Mouse (Mus musculus): ENCODE data around the gene Bcas1.
A peak's percentile ranks its signal among the peaks of the same experiment; 100 is the strongest.
"Not testable (repeated sequence)": the region's sequence is repeated elsewhere in the genome, so short reads cannot be mapped to it uniquely, and the experiment has no call there.

The Bcas1 gene

DNA sequence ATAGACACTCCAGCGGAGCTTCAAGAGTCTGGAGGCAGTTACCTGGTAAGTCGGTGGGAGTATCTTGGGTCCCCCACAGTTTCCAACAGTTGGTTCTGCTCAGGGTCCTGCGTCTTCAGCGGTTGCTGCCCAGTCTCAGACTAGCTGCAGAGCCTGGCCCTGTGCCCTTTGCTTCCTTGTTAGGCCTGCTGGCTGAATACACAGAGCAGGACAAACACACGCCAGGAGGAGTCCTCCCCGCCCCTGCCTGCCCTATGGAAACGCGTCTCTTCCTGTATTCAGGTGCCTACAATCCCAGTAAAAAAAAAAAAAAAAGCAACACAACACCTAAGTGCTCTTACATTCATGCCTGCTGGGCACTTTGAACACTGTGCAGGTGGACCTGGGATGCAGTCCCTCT lies at the start of gene Bcas1:
TSS of gene Bcas1 (minus strand) at position 142 of the 400 bp plus-strand sequence.
- DNase-seq (ENCODE audit: low read depth, low spot score): no peak

DNA sequence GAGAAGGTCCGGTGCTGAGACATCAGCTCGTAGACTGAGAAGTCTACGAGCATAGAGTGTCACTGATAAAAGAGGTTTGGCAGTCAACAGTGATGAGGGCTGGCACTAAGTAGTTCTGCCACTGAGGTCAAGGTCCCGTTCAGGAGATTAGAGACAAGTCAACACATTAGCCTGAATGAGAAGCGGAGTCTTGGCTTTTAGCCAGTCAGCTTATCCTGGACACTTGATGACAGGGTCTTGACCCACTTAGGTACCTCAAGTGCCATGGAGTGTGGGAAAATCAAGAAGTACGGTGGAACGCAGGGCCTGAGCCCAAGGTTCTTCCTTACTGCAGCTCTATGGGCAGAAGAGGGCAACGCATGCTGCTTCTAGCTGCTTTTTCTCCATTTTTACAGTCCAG lies 49.0 kb upstream of the Bcas1 start:
- no peak for DNase-seq (ENCODE audit: low read depth, low spot score)

DNA sequence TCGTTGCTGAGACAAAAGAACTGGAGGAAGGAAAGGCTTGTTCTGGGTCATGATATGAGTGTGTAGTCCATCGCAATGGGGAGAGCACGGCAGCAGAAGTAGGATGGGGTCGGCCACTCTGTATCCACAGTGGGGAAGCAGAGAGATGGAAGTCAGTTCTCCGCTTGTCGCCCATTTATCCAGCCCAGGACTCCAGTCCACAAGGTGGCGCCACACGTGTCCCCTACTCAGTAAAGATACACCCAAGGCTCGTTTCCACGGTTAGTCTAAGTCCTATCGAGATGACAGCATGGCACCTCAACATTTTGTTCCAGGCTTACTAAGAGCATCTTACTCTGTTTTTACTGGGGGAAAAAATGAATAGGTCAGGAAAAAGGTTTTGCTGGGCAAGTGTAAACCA lies 48.6 kb upstream of the Bcas1 start:
- DNase-seq (ENCODE audit: low read depth, low spot score): no peak

DNA sequence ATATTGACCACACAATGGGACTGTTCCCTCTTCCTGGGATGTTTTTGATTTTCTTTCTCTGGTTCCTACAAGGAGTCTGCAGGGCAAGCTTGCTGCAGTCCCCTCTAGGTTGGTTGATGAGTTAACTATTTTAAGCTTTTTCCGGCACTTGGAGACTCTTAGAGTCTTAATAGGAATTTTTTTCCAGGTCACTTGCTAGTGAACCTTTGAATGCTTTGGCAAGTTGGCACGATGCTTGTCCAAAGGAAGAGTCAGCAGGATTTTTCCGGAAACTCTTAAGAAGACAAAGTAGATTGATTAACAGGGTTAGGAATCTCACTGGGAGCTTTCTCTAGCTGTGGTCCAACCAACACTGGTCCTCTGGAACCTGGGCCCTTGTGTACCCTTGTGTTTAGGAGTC lies 47.5 kb upstream of the Bcas1 start:
- DNase-seq (ENCODE audit: low read depth, low spot score): no peak

DNA sequence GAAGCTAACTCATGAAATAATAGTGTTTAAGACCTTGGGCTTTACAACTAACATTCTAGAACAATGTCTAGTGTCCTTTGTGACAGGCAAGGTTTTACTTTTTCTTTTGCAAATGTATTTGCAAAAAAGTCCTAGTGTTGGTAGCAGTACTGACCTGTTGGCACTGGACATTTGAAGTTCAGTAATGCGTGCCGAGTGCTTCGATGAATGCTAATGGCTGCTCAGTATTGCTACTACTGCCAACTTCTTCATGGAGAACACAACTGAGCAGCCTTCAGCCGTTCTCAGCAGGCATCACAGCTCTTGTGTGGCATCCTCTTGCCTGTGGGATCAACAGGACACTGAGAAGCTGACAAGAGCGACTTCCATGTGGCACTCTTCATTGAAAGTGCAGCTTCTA lies 46.5 kb upstream of the Bcas1 start:
- DNase-seq (ENCODE audit: low read depth, low spot score): no peak

DNA sequence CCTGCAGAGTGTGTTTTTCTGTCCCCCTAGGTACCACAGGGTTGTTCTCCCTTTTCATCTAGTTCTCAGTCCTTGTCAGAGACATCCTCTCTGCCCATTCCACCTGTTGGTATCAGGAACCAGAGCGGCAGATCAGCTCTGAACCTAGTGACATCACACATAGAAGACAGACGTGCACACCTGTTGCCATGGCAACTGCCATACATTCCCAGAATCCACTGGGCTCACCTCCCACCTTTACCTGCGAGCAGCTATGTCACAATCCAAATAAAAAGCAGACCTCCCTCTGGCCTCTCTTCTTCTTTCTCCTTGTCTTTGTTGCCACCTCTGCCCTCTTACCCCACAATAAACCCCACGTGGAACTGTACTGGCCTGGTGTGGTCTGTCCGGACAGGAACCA lies 42.9 kb upstream of the Bcas1 start:
- DNase-seq (ENCODE audit: low read depth, low spot score): no peak

DNA sequence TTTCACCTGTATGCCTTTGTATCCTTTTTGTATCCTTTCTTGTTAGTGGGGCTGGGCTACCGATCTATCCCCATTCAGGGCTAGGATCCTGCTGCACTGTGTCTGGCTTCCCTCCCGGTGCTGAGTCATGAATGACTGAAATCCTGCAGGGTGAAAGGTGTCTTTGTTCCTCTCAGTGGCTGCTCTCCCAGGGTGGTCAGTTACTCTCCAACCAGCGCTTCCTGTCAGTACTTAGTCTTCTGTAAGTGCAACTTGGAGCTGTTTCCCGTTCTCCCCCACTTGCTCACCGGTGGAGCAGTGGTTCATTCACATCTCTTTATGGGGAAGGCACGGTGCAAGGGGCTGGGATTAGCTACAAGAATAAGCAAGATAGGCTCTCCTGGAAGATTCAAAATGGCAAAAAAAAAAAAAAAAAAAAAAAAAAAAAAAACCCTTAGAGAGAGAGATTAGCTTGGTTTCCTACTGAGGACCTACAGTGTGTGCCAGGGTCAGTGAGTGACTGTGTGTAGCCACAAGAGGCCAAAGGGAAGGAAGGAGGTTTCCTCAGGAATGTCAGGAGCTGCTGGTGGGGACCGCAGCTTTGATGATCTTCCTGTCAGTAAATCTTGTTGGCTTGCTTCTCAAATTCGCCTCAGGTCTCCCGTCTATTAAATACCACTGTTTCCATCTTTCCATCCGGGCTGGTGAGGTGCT lies 42.1 kb upstream of the Bcas1 start:
- no peak for DNase-seq (ENCODE audit: low read depth, low spot score)

DNA sequence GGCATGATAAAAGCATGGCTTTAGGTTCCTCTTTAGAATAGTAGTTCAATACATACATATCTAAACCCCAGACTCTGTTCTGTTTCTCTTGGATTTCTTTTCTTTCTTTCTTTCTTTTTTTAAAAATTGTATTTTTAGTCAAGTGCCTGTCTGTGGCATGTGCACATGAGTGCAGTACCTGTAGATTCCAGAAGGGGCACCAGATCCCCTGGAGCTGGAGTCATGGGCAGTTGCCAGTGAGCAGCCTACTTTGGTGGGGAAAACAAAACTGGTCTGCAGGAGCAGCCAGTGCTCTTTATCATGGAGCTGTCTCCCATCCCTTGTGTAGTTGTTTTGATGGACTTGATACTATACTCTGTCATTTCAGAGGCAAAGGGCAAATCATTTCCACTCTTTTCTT lies 40.4 kb upstream of the Bcas1 start:
- DNase-seq (ENCODE audit: low read depth, low spot score): no peak

DNA sequence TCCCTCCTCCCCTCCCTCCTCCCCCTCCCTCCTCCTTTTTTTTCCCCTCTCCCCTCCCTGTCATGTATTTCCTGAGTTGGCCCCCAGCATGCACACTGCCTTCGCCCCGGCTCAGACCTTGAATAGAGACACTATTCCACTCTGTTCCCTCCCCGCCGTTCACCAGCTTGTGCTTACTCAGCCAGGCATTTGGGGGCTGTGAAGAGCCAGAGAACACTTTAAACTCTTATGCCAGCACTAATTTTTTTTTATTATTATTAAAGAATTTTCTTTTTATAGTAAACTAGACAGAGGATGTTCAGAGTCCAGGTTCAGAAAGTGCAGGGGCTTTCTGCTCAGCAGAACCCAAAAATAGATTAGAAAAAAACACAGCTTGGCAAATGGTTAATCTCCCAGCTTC lies 37.2 kb upstream of the Bcas1 start:
- DNase-seq (ENCODE audit: low read depth, low spot score): no peak

DNA sequence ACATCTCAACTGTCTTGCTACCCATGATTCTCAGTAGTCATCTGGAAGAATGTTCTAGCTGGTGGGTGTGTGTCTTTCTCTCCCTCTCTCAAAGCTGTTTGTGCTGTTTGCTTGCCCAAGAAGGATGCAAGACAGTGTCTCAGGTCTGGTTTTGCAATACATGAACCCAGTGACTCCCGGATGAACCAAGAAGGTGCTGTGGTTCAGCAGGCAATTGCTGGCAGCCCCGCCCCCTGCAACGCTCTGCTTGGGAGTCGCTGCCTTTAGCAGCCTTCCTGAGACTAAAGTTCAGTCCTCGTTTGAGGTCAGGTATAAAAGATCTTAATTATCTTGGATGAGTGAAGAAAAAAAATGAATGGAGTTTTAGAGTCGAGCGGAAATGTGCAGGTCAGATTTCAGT lies 34.0 kb upstream of the Bcas1 start:
- DNase-seq (ENCODE audit: low read depth, low spot score): no peak

DNA sequence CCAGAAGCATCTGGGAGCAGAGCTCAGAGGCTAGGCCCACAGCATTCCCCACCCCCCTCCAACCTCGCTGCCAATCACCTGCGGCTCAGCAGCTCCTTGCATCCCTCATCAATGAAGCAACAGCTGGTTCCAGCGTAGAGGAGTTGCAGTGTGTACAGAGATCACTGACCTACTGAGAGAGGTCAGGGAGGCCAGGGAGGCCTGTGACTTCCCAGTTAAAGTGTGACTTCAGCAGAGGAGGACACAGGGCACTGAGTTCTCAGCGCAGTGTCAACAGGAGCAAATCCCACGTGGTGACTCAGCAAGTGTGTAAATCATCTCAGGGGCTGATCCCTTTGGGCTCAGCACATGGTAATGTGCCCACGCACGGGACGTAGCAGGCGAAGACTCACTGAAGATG lies 32.2 kb upstream of the Bcas1 start:
- no peak for DNase-seq (ENCODE audit: low read depth, low spot score)

DNA sequence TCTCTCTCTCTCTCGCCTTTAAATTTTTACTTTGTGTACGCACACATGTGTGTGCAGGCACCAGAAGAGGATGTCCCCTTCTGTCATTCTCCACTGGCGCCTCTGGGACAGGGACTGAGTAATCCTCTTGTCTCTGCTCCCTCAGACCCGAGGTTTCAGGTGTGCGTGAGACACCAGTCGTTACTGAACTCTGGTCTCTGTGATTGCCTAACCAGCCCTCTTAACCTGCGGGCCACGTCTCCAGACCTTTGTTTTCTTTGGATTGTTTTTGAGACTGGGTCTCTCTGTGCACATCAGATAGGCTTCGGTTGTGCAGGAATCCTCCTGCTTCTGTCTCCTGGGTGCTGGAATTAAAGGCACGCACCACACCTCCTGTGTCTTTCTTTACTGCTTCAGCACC lies 31.5 kb upstream of the Bcas1 start:
- no peak for DNase-seq (ENCODE audit: low read depth, low spot score)

DNA sequence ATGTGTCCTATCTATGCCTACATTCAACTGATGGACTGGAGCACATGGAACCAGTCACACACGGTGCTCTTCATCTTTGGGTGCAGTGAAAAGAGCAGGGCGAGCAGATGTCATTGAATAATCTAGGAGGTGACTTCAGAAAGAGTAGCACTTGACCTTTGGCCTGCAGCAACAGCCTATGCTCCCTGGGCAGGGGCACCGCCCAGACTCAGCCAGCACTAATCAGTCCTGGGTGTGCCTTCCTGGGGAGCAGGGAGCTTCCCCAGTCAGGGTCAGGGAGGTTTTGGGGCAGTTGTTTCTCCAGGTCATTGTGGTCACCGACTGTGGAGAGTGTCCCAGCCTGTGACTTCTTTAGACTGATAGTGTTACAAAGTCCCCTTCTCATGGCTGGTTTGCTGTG lies 26.2 kb upstream of the Bcas1 start:
- DNase-seq (ENCODE audit: low read depth, low spot score): not testable (repeated sequence)

DNA sequence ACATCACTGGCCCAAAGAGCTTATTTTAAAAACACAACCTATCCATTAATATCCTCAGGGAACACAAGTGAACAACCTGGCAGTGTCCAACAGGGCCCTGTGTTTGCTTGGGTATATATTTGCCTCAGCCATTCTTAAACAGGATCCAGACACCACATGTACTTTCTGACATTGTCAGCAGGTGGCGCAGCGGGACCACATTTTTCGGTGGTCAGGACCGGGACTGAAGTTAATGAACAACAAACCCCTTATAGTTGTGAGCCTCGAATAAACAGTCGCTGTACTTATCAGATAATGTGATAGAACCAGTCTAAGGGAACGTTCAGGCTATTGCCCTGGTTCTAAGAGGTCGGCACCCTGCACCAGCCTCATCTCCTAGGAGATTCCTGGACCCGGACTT lies 23.3 kb upstream of the Bcas1 start:
- no peak for DNase-seq (ENCODE audit: low read depth, low spot score)

DNA sequence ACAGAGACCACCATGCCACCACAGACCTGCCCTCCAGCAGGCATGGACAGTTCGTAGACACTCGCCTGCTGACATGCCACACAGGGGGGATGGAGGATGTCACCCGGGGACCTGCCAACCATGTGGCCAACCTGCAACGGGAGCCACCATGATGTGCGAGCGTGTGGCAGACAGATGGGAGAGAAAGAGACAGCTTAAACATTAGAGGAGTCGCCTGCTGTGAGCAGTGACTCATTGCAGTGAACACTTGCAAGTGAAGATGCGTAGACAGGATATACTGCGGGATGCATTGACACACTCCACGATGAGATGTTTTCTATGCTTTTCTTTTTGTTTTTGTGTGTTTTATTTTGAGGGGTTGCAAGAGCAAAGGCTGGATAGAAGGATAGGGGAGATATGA lies 20.0 kb upstream of the Bcas1 start:
- no peak for DNase-seq (ENCODE audit: low read depth, low spot score)

DNA sequence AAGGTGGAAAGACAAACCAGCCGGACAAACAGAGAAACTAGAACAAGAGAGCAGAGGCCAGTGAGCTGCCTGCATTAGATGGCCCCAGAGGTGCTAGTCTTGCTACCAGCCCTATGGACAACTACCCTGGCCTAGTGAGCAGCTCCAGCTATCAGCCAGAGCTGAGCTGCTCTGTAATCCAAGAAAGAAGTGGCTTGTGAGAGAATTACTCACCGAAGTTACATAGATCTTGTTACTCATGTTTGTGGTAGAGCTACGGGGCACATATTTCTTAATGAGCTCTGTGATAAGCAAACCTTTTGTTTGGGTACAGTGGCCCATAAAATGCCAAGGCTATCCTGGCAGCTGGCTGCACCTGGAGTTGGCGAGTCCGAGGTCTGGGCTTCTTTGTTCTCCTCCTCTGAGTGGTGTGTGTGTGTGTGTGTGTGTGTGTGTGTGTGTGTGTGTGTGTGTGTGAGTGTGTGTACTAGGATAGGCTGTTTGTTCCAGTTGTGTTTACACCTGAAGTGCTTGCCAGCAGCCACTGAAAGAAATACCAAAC lies 19.3 kb upstream of the Bcas1 start:
- DNase-seq (ENCODE audit: low read depth, low spot score): no peak

DNA sequence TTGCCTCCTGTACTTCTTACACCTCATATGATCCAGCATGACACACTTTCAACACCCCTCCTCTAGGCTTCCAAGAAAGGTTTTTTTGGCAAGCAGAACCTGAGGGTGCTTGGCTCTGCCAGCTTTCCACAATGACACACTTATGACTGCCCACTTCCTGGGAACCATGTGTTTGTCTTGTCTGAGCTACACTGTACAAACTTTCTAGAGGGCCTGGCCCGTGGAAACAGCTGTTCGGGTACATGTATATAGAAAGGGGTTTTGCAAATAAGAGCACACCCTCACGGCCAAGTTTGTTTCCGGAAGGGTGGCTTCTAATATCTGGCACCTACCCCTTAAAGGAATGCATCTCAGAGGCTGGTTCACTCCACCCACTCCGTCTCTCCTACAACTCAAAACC lies 18.2 kb upstream of the Bcas1 start:
- peak; percentile 33 for DNase-seq (ENCODE audit: low read depth, low spot score)

DNA sequence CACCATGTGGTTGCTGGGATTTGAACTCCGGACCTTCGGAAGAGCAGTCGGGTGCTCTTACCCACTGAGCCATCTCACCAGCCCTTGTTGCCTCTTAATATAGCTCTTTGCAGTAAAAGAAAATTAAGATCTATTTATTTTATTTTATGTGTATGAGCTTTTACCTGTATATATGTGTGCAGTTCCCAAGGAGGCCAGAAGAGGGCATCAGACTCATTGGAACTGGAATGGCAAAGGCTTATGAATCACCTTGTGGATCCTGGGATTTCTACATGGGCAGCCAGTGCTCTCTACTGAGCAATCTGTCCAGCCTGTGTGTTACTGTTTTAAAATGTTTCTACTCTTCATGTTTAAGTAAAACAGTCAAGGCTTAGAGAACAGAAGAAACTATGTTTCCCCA lies 14.9 kb upstream of the Bcas1 start:
- DNase-seq (ENCODE audit: low read depth, low spot score): no peak

DNA sequence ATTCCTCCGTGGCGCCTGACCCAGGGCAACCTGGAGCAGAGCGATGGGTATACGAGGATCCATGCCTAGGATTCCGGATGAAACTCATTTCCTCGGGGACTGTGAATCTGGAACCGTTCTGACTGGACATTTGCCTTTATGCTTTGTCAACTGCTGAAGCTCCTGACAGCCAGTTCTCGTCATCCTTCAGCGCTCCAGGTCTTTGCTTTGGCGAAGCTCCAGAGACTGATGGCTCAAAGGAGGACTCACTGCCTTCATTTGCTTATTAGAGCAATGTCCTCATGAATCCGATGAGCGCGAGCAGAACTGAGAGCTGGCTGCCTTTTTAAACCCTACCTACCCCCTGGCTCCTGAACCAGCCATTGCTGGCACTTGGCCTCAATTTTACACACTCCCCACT lies 11.1 kb upstream of the Bcas1 start:
- no peak for DNase-seq (ENCODE audit: low read depth, low spot score)

DNA sequence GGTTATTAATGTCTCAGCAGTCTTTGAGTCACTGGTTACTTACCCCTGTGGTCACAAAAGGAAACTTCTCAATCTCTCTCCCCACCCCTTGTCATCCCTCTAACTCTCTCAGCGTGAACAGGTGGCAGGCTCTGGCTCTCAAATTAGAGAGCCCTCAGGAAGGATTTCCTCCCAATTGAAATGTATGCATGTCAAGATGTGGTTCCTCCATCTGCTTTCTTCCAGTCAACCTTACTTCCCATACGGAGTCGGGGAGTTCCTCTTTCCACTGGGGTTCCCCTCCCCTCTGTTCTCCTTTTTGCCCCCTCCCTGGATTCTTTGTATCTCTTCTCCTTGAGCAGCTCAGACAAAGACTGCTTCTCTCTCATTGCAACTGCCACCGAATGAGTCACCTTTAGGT lies 8.6 kb upstream of the Bcas1 start:
- DNase-seq (ENCODE audit: low read depth, low spot score): no peak

DNA sequence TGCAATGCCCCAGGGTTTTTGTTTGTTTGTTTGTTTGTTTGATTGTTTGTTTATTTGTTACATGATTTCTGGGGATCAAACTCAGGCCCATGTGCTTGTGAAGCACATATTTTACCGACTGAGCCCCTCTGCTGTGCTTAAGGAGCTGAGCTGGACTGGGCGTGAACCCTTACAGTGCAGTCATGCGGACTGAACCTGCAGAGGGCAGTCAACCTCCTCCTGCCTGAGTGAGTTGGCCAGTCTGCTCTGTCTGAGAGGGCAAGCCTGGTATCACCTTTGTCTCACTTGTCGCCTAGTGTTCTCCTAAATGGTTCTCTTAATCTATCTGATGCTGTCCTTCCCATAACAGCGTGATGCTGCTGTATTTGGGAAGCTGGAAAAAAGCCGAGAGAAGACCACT lies 4.5 kb upstream of the Bcas1 start:
- DNase-seq (ENCODE audit: low read depth, low spot score): no peak

DNA sequence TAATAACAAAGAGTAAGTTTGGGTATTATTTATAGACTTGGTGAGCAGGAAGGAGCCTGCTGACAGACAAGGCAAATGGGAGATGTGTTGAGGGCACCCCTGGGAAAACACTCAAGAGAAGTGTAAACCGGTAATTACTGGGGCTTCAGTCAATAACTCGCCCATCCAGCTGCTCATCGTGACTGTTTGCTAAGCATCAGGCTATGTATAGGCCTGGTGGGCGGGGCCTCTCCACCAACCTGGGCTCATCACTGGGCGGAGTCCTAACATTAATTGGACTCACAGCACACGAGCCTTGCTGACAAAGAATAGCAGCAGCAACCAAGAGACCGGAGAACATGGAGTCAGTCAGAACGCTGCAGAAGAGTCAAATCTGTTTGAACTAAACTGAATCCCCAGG lies 1.3 kb upstream of the Bcas1 start:
- no peak for DNase-seq (ENCODE audit: low read depth, low spot score)

DNA sequence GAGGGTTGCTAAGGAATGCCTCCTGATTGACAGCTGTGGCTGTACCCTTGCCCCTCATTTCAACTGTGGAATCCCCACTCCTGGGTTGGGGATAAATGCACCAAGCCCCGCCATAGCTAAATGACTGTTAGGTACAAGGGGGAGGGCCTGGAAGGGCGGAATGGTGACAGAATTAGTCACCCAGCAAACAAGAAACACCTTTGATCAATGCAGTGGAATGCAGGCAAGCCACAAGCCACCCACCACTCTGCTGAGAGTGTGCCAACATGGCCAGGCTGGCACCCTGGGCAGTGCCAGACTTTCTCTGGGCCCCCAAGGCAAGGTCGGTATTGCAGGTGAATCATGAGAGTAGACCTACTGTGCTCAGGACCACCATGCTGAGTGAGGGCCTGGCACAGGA lies 3.5 kb downstream of the Bcas1 start:
- no peak for DNase-seq (ENCODE audit: low read depth, low spot score)

DNA sequence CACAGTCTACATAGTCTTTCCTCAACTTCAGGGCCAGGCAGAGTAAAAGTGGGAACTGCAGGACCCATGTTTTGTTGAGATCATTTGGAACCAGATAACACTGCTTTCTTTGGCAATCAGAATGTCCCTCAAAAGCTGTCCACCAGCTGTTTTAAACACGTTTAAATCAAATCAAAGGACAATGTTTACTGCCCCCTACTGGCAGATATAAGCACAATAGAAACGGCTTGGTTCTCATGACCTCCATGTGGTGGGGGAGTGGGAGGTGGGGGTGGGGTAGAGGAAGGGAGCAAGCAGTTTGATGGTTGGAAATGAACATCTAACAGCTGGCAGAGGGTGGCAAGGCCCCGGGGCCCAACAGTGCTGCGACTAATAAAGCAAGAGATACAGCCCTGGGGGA lies 5.7 kb downstream of the Bcas1 start:
- DNase-seq (ENCODE audit: low read depth, low spot score): no peak

All from telencephalon, adult 2 months (tissue).